Mouse (Mus musculus): Measurements from ENCODE around the gene Pamr1. TPM values are rescaled to one million over a fixed set of nuclear protein-coding genes. Genes with fewer than 3 reads are reported as not detected.
A peak's percentile ranks its signal among the peaks of the same experiment; 100 is the strongest.

The Pamr1 gene
- polyA plus RNA-seq, 1 experiment from 2014 or later, result 8.4 TPM

GRCm38 (mm10) chr2:102667981-102668380 is 118.2 kb downstream of the Pamr1 start:
- Histone ChIP-seq H3K9ac (no peak overlapping the region), H3K4me3 (replicated peaks; ENCODE audit: low read length) (no peak overlapping the region), H3K4me1 (replicated peaks; ENCODE audit: control insufficient read depth, insufficient read depth, low read length) (peaks cover 25% of the 10 kb centered on the region), H3K36me3 (replicated peaks; ENCODE audit: control insufficient read depth, insufficient read depth) (no peaks in the 10 kb centered on the region), H3K4me2 (replicated peaks) (no peak overlapping the region), H3K27me3 (ENCODE audit: control insufficient read depth, insufficient read depth, low read length) (no peaks in the 10 kb centered on the region), H3K27ac (no peak overlapping the region), H3K9me3 (ENCODE audit: control insufficient read depth, low read length) (no peaks in the 10 kb centered on the region)
- DNase-seq (ENCODE audit: low spot score) (no peak), ATAC-seq (ENCODE audit: low FRiP score) (no peak)
- WGBS, result 83% methylated on average over 6 of the region's 6 CpGs

- no peak overlapping the region for H3K4me2 ChIP-seq (replicated peaks)
- no peak overlapping the region for H3K27ac ChIP-seq
- H3K4me3 ChIP-seq (replicated peaks; ENCODE audit: low read length), result no peak overlapping the region
- H3K36me3 ChIP-seq (replicated peaks; ENCODE audit: control insufficient read depth, insufficient read depth), result no peaks in the 10 kb centered on the region
- DNase-seq (ENCODE audit: low spot score) (no peak), ATAC-seq (ENCODE audit: low FRiP score) (no peak)
- H3K27me3 ChIP-seq (ENCODE audit: control insufficient read depth, insufficient read depth, low read length), result no peaks in the 10 kb centered on the region
- H3K9ac ChIP-seq, result no peak overlapping the region
- 38% methylated on average over 6 of the region's 6 CpGs for WGBS
- peaks cover 9% of the 10 kb centered on the region for H3K4me1 ChIP-seq (replicated peaks; ENCODE audit: control insufficient read depth, insufficient read depth, low read length)
- no peaks in the 10 kb centered on the region for H3K9me3 ChIP-seq (ENCODE audit: control insufficient read depth, low read length)
Measured at GRCm38 (mm10) chr2:102669580-102669979, 119.8 kb downstream of the Pamr1 start.

- ATAC-seq (ENCODE audit: low FRiP score) (no peak), DNase-seq (ENCODE audit: low spot score) (no peak)
- no peaks in the 10 kb centered on the region for H3K36me3 ChIP-seq (replicated peaks; ENCODE audit: control insufficient read depth, insufficient read depth)
- no peak overlapping the region for H3K4me3 ChIP-seq (replicated peaks; ENCODE audit: low read length)
- H3K9me3 ChIP-seq (ENCODE audit: control insufficient read depth, low read length), result no peaks in the 10 kb centered on the region
- H3K4me2 ChIP-seq (replicated peaks), result no peak overlapping the region
- H3K27me3 ChIP-seq (ENCODE audit: control insufficient read depth, insufficient read depth, low read length), result no peaks in the 10 kb centered on the region
- H3K9ac ChIP-seq, result no peak overlapping the region
- WGBS, result 35% methylated on average over 2 of the region's 2 CpGs
- no peak overlapping the region for H3K27ac ChIP-seq
- H3K4me1 ChIP-seq (replicated peaks; ENCODE audit: control insufficient read depth, insufficient read depth, low read length), result peaks cover 5% of the 10 kb centered on the region
Measured at GRCm38 (mm10) chr2:102674582-102674981, 124.8 kb downstream of the Pamr1 start.

- Histone ChIP-seq H3K4me3 (replicated peaks; ENCODE audit: low read length) (no peak overlapping the region), H3K36me3 (replicated peaks; ENCODE audit: control insufficient read depth, insufficient read depth) (no peaks in the 10 kb centered on the region), H3K9me3 (ENCODE audit: control insufficient read depth, low read length) (no peaks in the 10 kb centered on the region), H3K27ac (no peak overlapping the region), H3K4me2 (replicated peaks) (no peak overlapping the region), H3K27me3 (ENCODE audit: control insufficient read depth, insufficient read depth, low read length) (no peaks in the 10 kb centered on the region), H3K9ac (no peak overlapping the region), H3K4me1 (replicated peaks; ENCODE audit: control insufficient read depth, insufficient read depth, low read length) (no peaks in the 10 kb centered on the region; the same call in none of the 2 replicates)
- no peak for ATAC-seq (ENCODE audit: low FRiP score)
- DNase-seq (ENCODE audit: low spot score), result no peak
- WGBS, result 71% methylated on average over 6 of the region's 6 CpGs
Measured at GRCm38 (mm10) chr2:102675275-102675674, 125.5 kb downstream of the Pamr1 start.

- DNase-seq (ENCODE audit: low spot score) (no peak), ATAC-seq (ENCODE audit: low FRiP score) (no peak)
- WGBS, result 94% methylated on average over 9 of the region's 9 CpGs
- H3K27ac ChIP-seq, result no peak overlapping the region
- no peaks in the 10 kb centered on the region; the same call in none of the 2 replicates for H3K4me1 ChIP-seq (replicated peaks; ENCODE audit: control insufficient read depth, insufficient read depth, low read length)
- H3K27me3 ChIP-seq (ENCODE audit: control insufficient read depth, insufficient read depth, low read length), result no peaks in the 10 kb centered on the region
- H3K9me3 ChIP-seq (ENCODE audit: control insufficient read depth, low read length), result no peaks in the 10 kb centered on the region
- H3K36me3 ChIP-seq (replicated peaks; ENCODE audit: control insufficient read depth, insufficient read depth), result no peaks in the 10 kb centered on the region
- H3K4me2 ChIP-seq (replicated peaks), result no peak overlapping the region
- H3K9ac ChIP-seq, result no peak overlapping the region
- H3K4me3 ChIP-seq (replicated peaks; ENCODE audit: low read length), result no peak overlapping the region
Measured at GRCm38 (mm10) chr2:102676716-102677312, 127.0 kb downstream of the Pamr1 start.

GRCm38 (mm10) chr2:102677400-102677799 is 127.6 kb downstream of the Pamr1 start:
- DNase-seq (ENCODE audit: low spot score) (no peak), ATAC-seq (ENCODE audit: low FRiP score) (no peak)
- no peak overlapping the region for H3K9ac ChIP-seq
- H3K9me3 ChIP-seq (ENCODE audit: control insufficient read depth, low read length), result no peaks in the 10 kb centered on the region
- H3K27me3 ChIP-seq (ENCODE audit: control insufficient read depth, insufficient read depth, low read length), result no peaks in the 10 kb centered on the region
- no peak overlapping the region for H3K4me2 ChIP-seq (replicated peaks)
- no peak overlapping the region for H3K27ac ChIP-seq
- H3K4me3 ChIP-seq (replicated peaks; ENCODE audit: low read length), result no peak overlapping the region
- 90% methylated on average over 6 of the region's 6 CpGs for WGBS
- H3K36me3 ChIP-seq (replicated peaks; ENCODE audit: control insufficient read depth, insufficient read depth), result no peaks in the 10 kb centered on the region
- no peaks in the 10 kb centered on the region; the same call in none of the 2 replicates for H3K4me1 ChIP-seq (replicated peaks; ENCODE audit: control insufficient read depth, insufficient read depth, low read length)

- H3K27me3 ChIP-seq (ENCODE audit: control insufficient read depth, insufficient read depth, low read length), result no peaks in the 10 kb centered on the region
- no peaks in the 10 kb centered on the region for H3K9me3 ChIP-seq (ENCODE audit: control insufficient read depth, low read length)
- WGBS, result 62% methylated on average over 7 of the region's 7 CpGs
- no peak overlapping the region for H3K4me2 ChIP-seq (replicated peaks)
- H3K4me3 ChIP-seq (replicated peaks; ENCODE audit: low read length), result no peak overlapping the region
- H3K4me1 ChIP-seq (replicated peaks; ENCODE audit: control insufficient read depth, insufficient read depth, low read length), result peaks cover 7% of the 10 kb centered on the region; the same call in 1 of the 2 replicates
- no peak overlapping the region for H3K27ac ChIP-seq
- DNase-seq (ENCODE audit: low spot score), result no peak
- H3K36me3 ChIP-seq (replicated peaks; ENCODE audit: control insufficient read depth, insufficient read depth), result no peaks in the 10 kb centered on the region
- H3K9ac ChIP-seq, result no peak overlapping the region
- ATAC-seq (ENCODE audit: low FRiP score), result no peak
Measured at GRCm38 (mm10) chr2:102681351-102681750, 131.5 kb downstream of the Pamr1 start.

- Histone ChIP-seq H3K9me3 (ENCODE audit: control insufficient read depth, low read length) (no peaks in the 10 kb centered on the region), H3K27ac (no peak overlapping the region), H3K4me2 (replicated peaks) (no peak overlapping the region), H3K27me3 (ENCODE audit: control insufficient read depth, insufficient read depth, low read length) (no peaks in the 10 kb centered on the region), H3K36me3 (replicated peaks; ENCODE audit: control insufficient read depth, insufficient read depth) (no peaks in the 10 kb centered on the region), H3K4me3 (replicated peaks; ENCODE audit: low read length) (no peak overlapping the region), H3K9ac (no peak overlapping the region), H3K4me1 (replicated peaks; ENCODE audit: control insufficient read depth, insufficient read depth, low read length) (peaks cover 7% of the 10 kb centered on the region; the same call in 1 of the 2 replicates)
- ATAC-seq (ENCODE audit: low FRiP score), result no peak
- DNase-seq (ENCODE audit: low spot score), result no peak
- 54% methylated on average over 5 of the region's 5 CpGs for WGBS
Measured at GRCm38 (mm10) chr2:102682168-102682567, 132.4 kb downstream of the Pamr1 start.

GRCm38 (mm10) chr2:102685371-102686107 is 135.7 kb downstream of the Pamr1 start:
- H3K4me1 ChIP-seq (replicated peaks; ENCODE audit: control insufficient read depth, insufficient read depth, low read length), result peaks cover 7% of the 10 kb centered on the region; the same call in 1 of the 2 replicates

More at GRCm38 (mm10) chr2:102685371-102686107, 135.7 kb downstream of the Pamr1 start:
- ATAC-seq (ENCODE audit: low FRiP score), result peak; percentile 54
- Histone ChIP-seq H3K9me3 (ENCODE audit: control insufficient read depth, low read length) (no peaks in the 10 kb centered on the region), H3K4me3 (replicated peaks; ENCODE audit: low read length) (no peak overlapping the region), H3K9ac (no peak overlapping the region), H3K36me3 (replicated peaks; ENCODE audit: control insufficient read depth, insufficient read depth) (no peaks in the 10 kb centered on the region), H3K4me2 (replicated peaks) (peak overlapping the region; percentile 32), H3K27me3 (ENCODE audit: control insufficient read depth, insufficient read depth, low read length) (no peaks in the 10 kb centered on the region), H3K27ac (peak overlapping the region; percentile 49; the same call in 1 of the 2 replicates)
- peak; percentile 76 for DNase-seq (ENCODE audit: low spot score)
- 84% methylated on average over 7 of the region's 7 CpGs for WGBS

Measured in hindbrain, embryonic 14.5 days (tissue).